Comparison of ENCODE assay signal across 13 mouse cellular contexts in the genomic region with DNA sequence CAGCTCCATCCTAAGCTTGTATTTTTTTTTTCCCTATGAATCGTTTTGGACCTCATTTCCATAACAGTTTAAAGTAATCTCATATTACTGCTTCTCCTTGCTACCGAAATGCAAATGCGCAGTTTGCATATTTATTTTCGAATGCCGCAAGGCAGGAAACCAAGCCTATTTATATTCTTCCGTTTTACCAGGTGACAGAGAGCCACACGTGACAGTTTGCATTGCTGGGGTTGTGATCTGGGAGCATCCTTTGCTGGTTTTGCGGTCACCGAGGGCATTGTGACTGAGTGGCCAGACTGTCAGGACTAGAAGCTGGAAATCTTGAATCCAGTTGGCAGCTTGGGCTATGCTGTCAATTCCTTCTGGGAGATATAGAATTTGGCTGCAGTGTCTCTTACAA. TPM values are rescaled to one million over a fixed set of nuclear protein-coding genes. Genes with fewer than 3 reads are reported as not detected.
DNase-seq lines count a peak whose midpoint lies in the region; ATAC-seq and TF ChIP-seq lines count a peak whose summit lies in the region.
"Had no signal": no experiment of that assay in that cellular context is flagged by ENCODE, and none has a peak within 500 bp of the region (broad histone marks: within the 10 kb centered on the region; RNA-seq: fewer than 3 reads in every experiment).

No protein-coding gene starts in this region.

- no peaks in the 10 kb centered on the region for H3K27me3 ChIP-seq in heart, embryonic 11.5 days (ENCODE audit: control insufficient read depth, insufficient read depth, low read length)
- no peaks in the 10 kb centered on the region for H3K27me3 ChIP-seq in midbrain, postnatal 0 days (ENCODE audit: insufficient read depth, low read length)

- no peaks in the 10 kb centered on the region for H3K36me3 ChIP-seq in heart, embryonic 11.5 days (ENCODE audit: control insufficient read depth, insufficient read depth, low read length)
- H3K36me3 ChIP-seq in midbrain, postnatal 0 days (ENCODE audit: insufficient read depth, low read length), result no peaks in the 10 kb centered on the region
- H3K36me3 ChIP-seq: liver, embryonic 13.5 days had no signal

- intact Hi-C loops in heart, postnatal 25 days (cut with DNase I), result no loop called here

- no peak overlapping the region for H3K9ac ChIP-seq in heart, embryonic 11.5 days (ENCODE audit: low read depth, low read length)
- no peak overlapping the region for H3K9ac ChIP-seq in midbrain, postnatal 0 days (replicated peaks; ENCODE audit: low read length, poor library complexity, severe bottlenecking)
- H3K9ac ChIP-seq: liver, embryonic 13.5 days had no signal

- 45% methylated on average over 9 of the region's 9 CpGs for WGBS in heart, embryonic 11.5 days (ENCODE audit: insufficient replicate concordance)
- WGBS in midbrain, postnatal 0 days, result 55% methylated on average over 9 of the region's 9 CpGs

- H3K9me3 ChIP-seq in heart, embryonic 11.5 days (replicated peaks; ENCODE audit: control insufficient read depth, low read length), result no peaks in the 10 kb centered on the region
- H3K9me3 ChIP-seq in midbrain, postnatal 0 days (ENCODE audit: low read length), result no peaks in the 10 kb centered on the region
- H3K9me3 ChIP-seq: liver, embryonic 13.5 days had no signal

- peaks cover 13% of the 10 kb centered on the region for H3K4me1 ChIP-seq in heart, embryonic 11.5 days (ENCODE audit: control insufficient read depth, insufficient read depth, low read length)
- H3K4me1 ChIP-seq in midbrain, postnatal 0 days (ENCODE audit: insufficient read depth, low read length), result peaks cover 3% of the 10 kb centered on the region; the same call in 1 of the 2 replicates
- H3K4me1 ChIP-seq: liver, embryonic 13.5 days had no signal

- H3K4me3 ChIP-seq in heart, embryonic 11.5 days (ENCODE audit: low read depth, low read length), result no peak overlapping the region
- no peak overlapping the region for H3K4me3 ChIP-seq in midbrain, postnatal 0 days (ENCODE audit: low read depth, low read length)
- H3K4me3 ChIP-seq: liver, embryonic 13.5 days; myocyte had no signal

- H3K4me2 ChIP-seq in heart, embryonic 11.5 days, result no peak overlapping the region
- no peak overlapping the region for H3K4me2 ChIP-seq in midbrain, postnatal 0 days (ENCODE audit: low read depth, low read length, poor library complexity, severe bottlenecking)
- H3K4me2 ChIP-seq: liver, embryonic 13.5 days had no signal

- no peak for DNase-seq in heart, postnatal 25 days (ENCODE audit: low spot score)
- DNase-seq in 416B (ENCODE audit: low read depth), result peak; percentile 66
- peak; percentile 48 for DNase-seq in brain, adult 2 months (ENCODE audit: low read depth, low spot score)
- DNase-seq in midbrain, postnatal 0 days (ENCODE audit: low spot score), result no peak
- no peak for DNase-seq in kidney, adult 11 months
- DNase-seq in yolk sac, embryonic 10.5 days (ENCODE audit: low spot score), result no peak
- DNase-seq: adrenal gland, postnatal 36 days; cerebellum, adult 2 months; kidney, adult 18-20 months; liver, embryonic 13.5 days had no signal

- TF ChIP-seq CTCF in midbrain, postnatal 0 days (IDR thresholded peaks at IDR 0.05), result no peak

- H3K27ac ChIP-seq in heart, embryonic 11.5 days (ENCODE audit: low read depth, low read length), result peak overlapping the region; percentile 46; the same call in 1 of the 2 replicates
- H3K27ac ChIP-seq in midbrain, postnatal 0 days (ENCODE audit: low read depth, low read length), result peak overlapping the region; percentile 14; the same call in 1 of the 2 replicates
- H3K27ac ChIP-seq: liver, embryonic 13.5 days had no signal

- no peak for ATAC-seq in heart, embryonic 11.5 days (replicated peaks; ENCODE audit: insufficient number of reproducible peaks, low FRiP score, low TSS enrichment)
- no peak for ATAC-seq in midbrain, postnatal 0 days (ENCODE audit: low FRiP score)
- ATAC-seq in CD4-positive, CD25-positive, alpha-beta regulatory T cell, adult 4 months, result no peak

RNA-seq across cellular contexts. Expression of a gene that starts 19.6 kb away (rescaled TPM):
- 13.3 and 14.2 TPM in 2 replicates for polyA plus RNA-seq in heart, embryonic 11.5 days (2014; fragmentation: Nextera tagmentation; extraction: Ambion mirVana)
- total RNA-seq in heart, postnatal 25 days (2021), result 100 to 1,000 TPM; 220 to 242 TPM
- 172 and 179 TPM in 2 replicates for total RNA-seq in midbrain, postnatal 0 days (2014; rRNA removed)
- polyA plus RNA-seq in midbrain, postnatal 0 days (2015; fragmentation: Nextera tagmentation; extraction: Ambion mirVana), result 108 and 111 TPM in 2 replicates
- polyA plus RNA-seq in CD4-positive, CD25-positive, alpha-beta regulatory T cell, adult 4 months (2017; shearing (Covaris generic)), result not detected

RNA-seq across cellular contexts. Expression of a gene that starts 44.3 kb away (rescaled TPM):
- 9.1 and 11.6 TPM in 2 replicates for polyA plus RNA-seq in heart, embryonic 11.5 days (2014; fragmentation: Nextera tagmentation; extraction: Ambion mirVana)
- total RNA-seq in heart, postnatal 25 days (2021), result 1 to 10 TPM; 8.9 to 9.2 TPM
- total RNA-seq in midbrain, postnatal 0 days (2014; rRNA removed), result 28.8 and 32.7 TPM in 2 replicates
- 15.6 and 16.9 TPM in 2 replicates for polyA plus RNA-seq in midbrain, postnatal 0 days (2015; fragmentation: Nextera tagmentation; extraction: Ambion mirVana)
- 10 to 100 TPM in 1 of 2 experiments, 1 to 10 TPM in 1; 10.0 to 18.3 TPM for polyA plus RNA-seq in CD4-positive, CD25-positive, alpha-beta regulatory T cell, adult 4 months (2017; shearing (Covaris generic))

RNA-seq across cellular contexts. Expression of a gene that starts 58.7 kb away (rescaled TPM):
- 4.0 and 4.8 TPM in 2 replicates for polyA plus RNA-seq in heart, embryonic 11.5 days (2014; fragmentation: Nextera tagmentation; extraction: Ambion mirVana)
- 1 to 10 TPM; 4.8 to 5.0 TPM for total RNA-seq in heart, postnatal 25 days (2021)
- 30.9 and 33.3 TPM in 2 replicates for total RNA-seq in midbrain, postnatal 0 days (2014; rRNA removed)
- 22.5 and 23.2 TPM in 2 replicates for polyA plus RNA-seq in midbrain, postnatal 0 days (2015; fragmentation: Nextera tagmentation; extraction: Ambion mirVana)
- not detected for polyA plus RNA-seq in CD4-positive, CD25-positive, alpha-beta regulatory T cell, adult 4 months (2017; shearing (Covaris generic))

RNA-seq across cellular contexts. Expression of a gene that starts 59.4 kb away (rescaled TPM):
- 98.8 and 102 TPM in 2 replicates for polyA plus RNA-seq in heart, embryonic 11.5 days (2014; fragmentation: Nextera tagmentation; extraction: Ambion mirVana)
- total RNA-seq in heart, postnatal 25 days (2021), result 100 to 1,000 TPM; 147 to 150 TPM
- total RNA-seq in midbrain, postnatal 0 days (2014; rRNA removed), result 40.7 and 45.9 TPM in 2 replicates
- 24.2 TPM in 2 replicates for polyA plus RNA-seq in midbrain, postnatal 0 days (2015; fragmentation: Nextera tagmentation; extraction: Ambion mirVana)
- not detected for polyA plus RNA-seq in CD4-positive, CD25-positive, alpha-beta regulatory T cell, adult 4 months (2017; shearing (Covaris generic))

Comparison
In these comparisons a context has a peak if more than half of its experiments do, and no peak if none do; other contexts are left out.
1. DNase-seq: peak in 416B (single experiment) and brain, adult 2 months (single experiment); none in heart, postnatal 25 days (single experiment), midbrain, postnatal 0 days (single experiment), kidney, adult 11 months (single experiment) and yolk sac, embryonic 10.5 days (single experiment).
2. RNA of a gene that starts 19.6 kb away (polyA plus RNA-seq): 108 to 111 TPM in midbrain, postnatal 0 days and 13.3 to 14.2 TPM in heart, embryonic 11.5 days; not detected in CD4-positive, CD25-positive, alpha-beta regulatory T cell, adult 4 months; every median in the first group is over 10 times any median in the second.